Mouse (Mus musculus) thymus, postnatal 10 days (tissue): ENCODE measurements around the gene Gpr137c.
A peak's percentile ranks its signal among the peaks of the same experiment; 100 is the strongest.

ENCODE experiments used
- DNase-seq, 2 experiments: peaks; one replicate each; pipeline ENCODE4 v3.0.0; 2021; ENCODE audit warnings: low spot score in 2 of 2

The Gpr137c gene

GRCm38 (mm10) chr14:45219281-45220089 lies at the start of gene Gpr137c:
Gene Gpr137c (plus strand): TSS chr14:45219717.
- peak; percentile 96 to 99 for DNase-seq

- no peak for DNase-seq
Observed at GRCm38 (mm10) chr14:45172260-45172659, 47.3 kb upstream of the Gpr137c start.

GRCm38 (mm10) chr14:45175012-45175740 lies 44.3 kb upstream of the Gpr137c start:
- no peak for DNase-seq

- DNase-seq: no peak
Observed at GRCm38 (mm10) chr14:45179186-45179585, 40.3 kb upstream of the Gpr137c start.

- no peak for DNase-seq
Observed at GRCm38 (mm10) chr14:45179606-45180005, 39.9 kb upstream of the Gpr137c start.

GRCm38 (mm10) chr14:45181611-45182010 lies 37.9 kb upstream of the Gpr137c start:
- DNase-seq: no peak

GRCm38 (mm10) chr14:45190999-45191398 lies 28.5 kb upstream of the Gpr137c start:
- DNase-seq: no peak

- DNase-seq: no peak
Observed at GRCm38 (mm10) chr14:45200607-45201006, 18.9 kb upstream of the Gpr137c start.

GRCm38 (mm10) chr14:45210683-45211082 lies 8.8 kb upstream of the Gpr137c start:
- no peak for DNase-seq

GRCm38 (mm10) chr14:45211431-45211830 lies 8.1 kb upstream of the Gpr137c start:
- DNase-seq: no peak

- no peak for DNase-seq
Observed at GRCm38 (mm10) chr14:45216711-45217340, 2.7 kb upstream of the Gpr137c start.

- DNase-seq: no peak
Observed at GRCm38 (mm10) chr14:45217693-45218092, 1.8 kb upstream of the Gpr137c start.

GRCm38 (mm10) chr14:45220090-45220956 lies 806 bp downstream of the Gpr137c start, which contains the start of gene Txndc16:
Gene Txndc16 (minus strand): TSS chr14:45220328.
- peak; percentile 55 to 56 for DNase-seq

- no peak for DNase-seq
Observed at GRCm38 (mm10) chr14:45220957-45221630, 1.6 kb downstream of the Gpr137c start.

GRCm38 (mm10) chr14:45239042-45239441 lies 19.5 kb downstream of the Gpr137c start:
- DNase-seq: no peak

GRCm38 (mm10) chr14:45241613-45242012 lies 22.1 kb downstream of the Gpr137c start:
- no peak for DNase-seq

GRCm38 (mm10) chr14:45251548-45252076 lies 32.1 kb downstream of the Gpr137c start:
- DNase-seq: no peak

GRCm38 (mm10) chr14:45263831-45264592 lies 44.5 kb downstream of the Gpr137c start:
- DNase-seq: no peak

- DNase-seq: no peak
Observed at GRCm38 (mm10) chr14:45275816-45276215, 56.3 kb downstream of the Gpr137c start.

GRCm38 (mm10) chr14:45282066-45282465 lies 62.5 kb downstream of the Gpr137c start:
- DNase-seq: no peak
